Mouse (Mus musculus): ENCODE data around the gene Fbxl7. TPM values are rescaled to one million over a fixed set of nuclear protein-coding genes. Genes with fewer than 3 reads are reported as not detected.

The Fbxl7 gene
- polyA plus RNA-seq, 1 experiment from 2014 or later, result 32.3 TPM

DNA sequence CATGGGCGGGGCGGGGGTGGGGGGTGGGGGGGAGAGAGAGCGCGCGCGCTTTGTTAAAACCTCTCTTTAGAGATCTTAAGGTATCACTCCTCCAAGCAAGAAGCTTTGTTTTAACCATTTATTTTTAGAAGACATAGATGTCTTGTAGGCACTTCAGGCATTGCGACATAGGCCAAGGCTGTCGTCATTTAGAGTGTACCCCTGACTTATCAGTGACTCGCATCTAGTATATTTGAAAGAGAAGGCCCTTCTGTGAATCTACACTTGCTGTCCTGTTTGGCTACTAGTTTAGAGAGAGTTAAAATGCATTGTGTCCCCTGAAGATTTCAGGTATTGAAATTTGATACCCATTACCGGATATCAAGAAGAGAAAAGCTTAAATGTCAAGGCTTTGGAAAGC is 7.2 kb downstream of the Fbxl7 start:
- WGBS, result 75% methylated on average over 10 of the region's 10 CpGs
- Histone ChIP-seq H3K9me3 (ENCODE audit: control insufficient read depth, low read depth, low read length) (no peaks in the 10 kb centered on the region), H3K27ac (ENCODE audit: low read length) (no peak overlapping the region), H3K4me3 (ENCODE audit: low read depth, low read length) (no peak overlapping the region), H3K4me1 (ENCODE audit: control insufficient read depth, insufficient read depth, low read length) (no peaks in the 10 kb centered on the region; the same call in 1 of the 2 replicates), H3K9ac (replicated peaks; ENCODE audit: low read depth, low read length) (no peak overlapping the region), H3K27me3 (ENCODE audit: control insufficient read depth, insufficient read depth, low read length) (no peaks in the 10 kb centered on the region), H3K4me2 (replicated peaks; ENCODE audit: low read depth, low read length) (no peak overlapping the region), H3K36me3 (ENCODE audit: control insufficient read depth, insufficient read depth, low read length) (no peaks in the 10 kb centered on the region)
- ATAC-seq (ENCODE audit: insufficient number of reproducible peaks, insufficient read depth, low FRiP score, low read depth), result no peak

GRCm38 (mm10) chr15:26885979-26886378 is 9.4 kb downstream of the Fbxl7 start:
- Histone ChIP-seq H3K4me3 (ENCODE audit: low read depth, low read length) (no peak overlapping the region), H3K36me3 (ENCODE audit: control insufficient read depth, insufficient read depth, low read length) (no peaks in the 10 kb centered on the region), H3K27me3 (ENCODE audit: control insufficient read depth, insufficient read depth, low read length) (no peaks in the 10 kb centered on the region), H3K9ac (replicated peaks; ENCODE audit: low read depth, low read length) (no peak overlapping the region), H3K9me3 (ENCODE audit: control insufficient read depth, low read depth, low read length) (no peaks in the 10 kb centered on the region), H3K4me1 (ENCODE audit: control insufficient read depth, insufficient read depth, low read length) (no peaks in the 10 kb centered on the region; the same call in 1 of the 2 replicates), H3K4me2 (replicated peaks; ENCODE audit: low read depth, low read length) (no peak overlapping the region), H3K27ac (ENCODE audit: low read length) (no peak overlapping the region)
- no peak for ATAC-seq (ENCODE audit: insufficient number of reproducible peaks, insufficient read depth, low FRiP score, low read depth)
- WGBS, result 71% methylated on average over 2 of the region's 2 CpGs

GRCm38 (mm10) chr15:26880212-26880956 is 15.0 kb downstream of the Fbxl7 start:
- no peak overlapping the region for H3K4me3 ChIP-seq (ENCODE audit: low read depth, low read length)
- ATAC-seq (ENCODE audit: insufficient number of reproducible peaks, insufficient read depth, low FRiP score, low read depth), result no peak
- peaks cover 10% of the 10 kb centered on the region; the same call in 1 of the 2 replicates for H3K4me1 ChIP-seq (ENCODE audit: control insufficient read depth, insufficient read depth, low read length)
- H3K36me3 ChIP-seq (ENCODE audit: control insufficient read depth, insufficient read depth, low read length), result no peaks in the 10 kb centered on the region
- no peaks in the 10 kb centered on the region for H3K9me3 ChIP-seq (ENCODE audit: control insufficient read depth, low read depth, low read length)
- H3K27ac ChIP-seq (ENCODE audit: low read length), result no peak overlapping the region
- H3K9ac ChIP-seq (replicated peaks; ENCODE audit: low read depth, low read length), result no peak overlapping the region
- no peak overlapping the region for H3K4me2 ChIP-seq (replicated peaks; ENCODE audit: low read depth, low read length)
- WGBS, result 89% methylated on average over 8 of the region's 8 CpGs
- no peaks in the 10 kb centered on the region for H3K27me3 ChIP-seq (ENCODE audit: control insufficient read depth, insufficient read depth, low read length)

DNA sequence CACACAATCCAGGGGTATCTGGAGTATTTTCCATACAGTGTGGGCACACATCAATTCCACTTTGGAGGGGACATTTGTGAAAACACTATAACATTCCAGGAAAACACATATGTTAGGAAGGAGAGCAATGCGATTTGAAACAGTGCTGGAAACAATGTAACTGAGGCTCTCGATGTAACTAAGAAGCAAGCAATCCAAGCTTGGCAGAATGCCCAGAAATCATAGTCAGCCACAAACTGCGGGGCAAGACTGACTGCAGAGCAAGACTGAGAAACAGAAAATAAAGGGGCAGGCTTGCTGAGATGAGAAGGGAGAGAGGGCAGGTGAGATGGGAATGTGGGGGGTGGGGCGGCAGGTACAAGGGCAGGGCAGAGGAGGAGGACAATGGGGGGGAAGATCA is 19.7 kb downstream of the Fbxl7 start:
- H3K9ac ChIP-seq (replicated peaks; ENCODE audit: low read depth, low read length), result no peak overlapping the region
- no peak overlapping the region for H3K27ac ChIP-seq (ENCODE audit: low read length)
- H3K4me1 ChIP-seq (ENCODE audit: control insufficient read depth, insufficient read depth, low read length), result peaks cover 10% of the 10 kb centered on the region; the same call in 1 of the 2 replicates
- H3K4me3 ChIP-seq (ENCODE audit: low read depth, low read length), result no peak overlapping the region
- no peaks in the 10 kb centered on the region for H3K9me3 ChIP-seq (ENCODE audit: control insufficient read depth, low read depth, low read length)
- no peaks in the 10 kb centered on the region for H3K36me3 ChIP-seq (ENCODE audit: control insufficient read depth, insufficient read depth, low read length)
- no peaks in the 10 kb centered on the region for H3K27me3 ChIP-seq (ENCODE audit: control insufficient read depth, insufficient read depth, low read length)
- no peak overlapping the region for H3K4me2 ChIP-seq (replicated peaks; ENCODE audit: low read depth, low read length)
- peak; percentile 79 for ATAC-seq (ENCODE audit: insufficient number of reproducible peaks, insufficient read depth, low FRiP score, low read depth)
- 14% methylated on average over 4 of the region's 4 CpGs for WGBS

DNA sequence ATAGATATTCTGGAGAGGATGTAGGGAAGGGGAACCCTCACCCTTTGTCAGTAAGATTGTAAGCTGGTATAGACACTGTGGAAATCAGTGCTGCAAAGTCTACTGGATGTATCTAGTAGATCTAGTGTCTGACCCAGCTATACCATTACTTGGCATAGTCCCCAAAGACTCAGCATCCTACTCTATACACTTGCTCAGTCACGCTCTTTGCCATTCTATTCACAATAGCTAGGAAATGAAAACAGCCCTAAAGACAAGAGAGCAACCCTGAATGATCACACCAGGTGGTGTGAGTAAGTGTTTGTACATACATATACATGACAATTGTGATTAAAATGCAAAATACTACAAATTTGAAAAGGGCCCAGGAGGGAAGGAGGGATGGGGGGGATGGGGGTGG is 23.1 kb downstream of the Fbxl7 start:
- H3K4me3 ChIP-seq (ENCODE audit: low read depth, low read length), result no peak overlapping the region
- no peaks in the 10 kb centered on the region for H3K9me3 ChIP-seq (ENCODE audit: control insufficient read depth, low read depth, low read length)
- no peak overlapping the region for H3K27ac ChIP-seq (ENCODE audit: low read length)
- no peaks in the 10 kb centered on the region for H3K36me3 ChIP-seq (ENCODE audit: control insufficient read depth, insufficient read depth, low read length)
- peaks cover 10% of the 10 kb centered on the region; the same call in 1 of the 2 replicates for H3K4me1 ChIP-seq (ENCODE audit: control insufficient read depth, insufficient read depth, low read length)
- WGBS, result 89% methylated on average over 1 of the region's 1 CpGs
- no peaks in the 10 kb centered on the region for H3K27me3 ChIP-seq (ENCODE audit: control insufficient read depth, insufficient read depth, low read length)
- H3K4me2 ChIP-seq (replicated peaks; ENCODE audit: low read depth, low read length), result no peak overlapping the region
- no peak for ATAC-seq (ENCODE audit: insufficient number of reproducible peaks, insufficient read depth, low FRiP score, low read depth)
- no peak overlapping the region for H3K9ac ChIP-seq (replicated peaks; ENCODE audit: low read depth, low read length)

GRCm38 (mm10) chr15:26869197-26869596 is 26.2 kb downstream of the Fbxl7 start:
- Histone ChIP-seq H3K4me2 (replicated peaks; ENCODE audit: low read depth, low read length) (no peak overlapping the region), H3K36me3 (ENCODE audit: control insufficient read depth, insufficient read depth, low read length) (no peaks in the 10 kb centered on the region), H3K27me3 (ENCODE audit: control insufficient read depth, insufficient read depth, low read length) (no peaks in the 10 kb centered on the region), H3K4me1 (ENCODE audit: control insufficient read depth, insufficient read depth, low read length) (no peaks in the 10 kb centered on the region), H3K9ac (replicated peaks; ENCODE audit: low read depth, low read length) (no peak overlapping the region), H3K27ac (ENCODE audit: low read length) (no peak overlapping the region), H3K9me3 (ENCODE audit: control insufficient read depth, low read depth, low read length) (no peaks in the 10 kb centered on the region), H3K4me3 (ENCODE audit: low read depth, low read length) (no peak overlapping the region)
- WGBS, result 77% methylated on average over 3 of the region's 3 CpGs
- no peak for ATAC-seq (ENCODE audit: insufficient number of reproducible peaks, insufficient read depth, low FRiP score, low read depth)

- Histone ChIP-seq H3K27ac (ENCODE audit: low read length) (no peak overlapping the region), H3K36me3 (ENCODE audit: control insufficient read depth, insufficient read depth, low read length) (no peaks in the 10 kb centered on the region), H3K4me2 (replicated peaks; ENCODE audit: low read depth, low read length) (no peak overlapping the region), H3K27me3 (ENCODE audit: control insufficient read depth, insufficient read depth, low read length) (no peaks in the 10 kb centered on the region), H3K9me3 (ENCODE audit: control insufficient read depth, low read depth, low read length) (no peaks in the 10 kb centered on the region), H3K4me1 (ENCODE audit: control insufficient read depth, insufficient read depth, low read length) (no peaks in the 10 kb centered on the region), H3K4me3 (ENCODE audit: low read depth, low read length) (no peak overlapping the region), H3K9ac (replicated peaks; ENCODE audit: low read depth, low read length) (no peak overlapping the region)
- WGBS, result 59% methylated on average over 5 of the region's 5 CpGs
- ATAC-seq (ENCODE audit: insufficient number of reproducible peaks, insufficient read depth, low FRiP score, low read depth), result no peak
Measured at GRCm38 (mm10) chr15:26867521-26867920, 27.9 kb downstream of the Fbxl7 start.

GRCm38 (mm10) chr15:26862173-26862572 is 33.2 kb downstream of the Fbxl7 start:
- Histone ChIP-seq H3K9ac (replicated peaks; ENCODE audit: low read depth, low read length) (no peak overlapping the region), H3K4me1 (ENCODE audit: control insufficient read depth, insufficient read depth, low read length) (no peaks in the 10 kb centered on the region), H3K4me2 (replicated peaks; ENCODE audit: low read depth, low read length) (no peak overlapping the region), H3K36me3 (ENCODE audit: control insufficient read depth, insufficient read depth, low read length) (no peaks in the 10 kb centered on the region), H3K4me3 (ENCODE audit: low read depth, low read length) (no peak overlapping the region), H3K27me3 (ENCODE audit: control insufficient read depth, insufficient read depth, low read length) (no peaks in the 10 kb centered on the region), H3K27ac (ENCODE audit: low read length) (no peak overlapping the region), H3K9me3 (ENCODE audit: control insufficient read depth, low read depth, low read length) (no peaks in the 10 kb centered on the region)
- WGBS, result 68% methylated on average over 2 of the region's 2 CpGs
- no peak for ATAC-seq (ENCODE audit: insufficient number of reproducible peaks, insufficient read depth, low FRiP score, low read depth)

- no peak for ATAC-seq (ENCODE audit: insufficient number of reproducible peaks, insufficient read depth, low FRiP score, low read depth)
- Histone ChIP-seq H3K36me3 (ENCODE audit: control insufficient read depth, insufficient read depth, low read length) (no peaks in the 10 kb centered on the region), H3K9ac (replicated peaks; ENCODE audit: low read depth, low read length) (no peak overlapping the region), H3K4me2 (replicated peaks; ENCODE audit: low read depth, low read length) (no peak overlapping the region), H3K4me3 (ENCODE audit: low read depth, low read length) (no peak overlapping the region), H3K27me3 (ENCODE audit: control insufficient read depth, insufficient read depth, low read length) (no peaks in the 10 kb centered on the region), H3K9me3 (ENCODE audit: control insufficient read depth, low read depth, low read length) (no peaks in the 10 kb centered on the region), H3K27ac (ENCODE audit: low read length) (no peak overlapping the region), H3K4me1 (ENCODE audit: control insufficient read depth, insufficient read depth, low read length) (no peaks in the 10 kb centered on the region; the same call in 1 of the 2 replicates)
- 33% methylated on average over 1 of the region's 1 CpGs for WGBS
Measured at GRCm38 (mm10) chr15:26849626-26850025, 45.8 kb downstream of the Fbxl7 start.

Measured in stomach, embryonic 14.5 days (tissue).